Comparison of ENCODE assay signal across 8 mouse cellular contexts in genomic region chr9:83349504-83349903, GRCm38 (mm10).
DNase-seq lines count a peak whose midpoint lies in the region; ATAC-seq and TF ChIP-seq lines count a peak whose summit lies in the region.

No protein-coding gene starts in this region.

- H3K9ac ChIP-seq in embryonic facial prominence, embryonic 15.5 days = no peak overlapping the region
- H3K9ac ChIP-seq in hindbrain, embryonic 11.5 days (ENCODE audit: low read depth, low read length) = no peak overlapping the region
- no peak overlapping the region for H3K9ac ChIP-seq in limb, embryonic 14.5 days (ENCODE audit: low read depth, low read length, severe bottlenecking)

- peak; percentile 75; the same call in 1 of the 2 replicates for ATAC-seq in embryonic facial prominence, embryonic 15.5 days (ENCODE audit: insufficient number of reproducible peaks, low FRiP score, low TSS enrichment, low read depth)
- ATAC-seq in hindbrain, embryonic 11.5 days (ENCODE audit: low FRiP score) = peak; percentile 22; the same call in 1 of the 2 replicates
- peak; percentile 20; the same call in 1 of the 2 replicates for ATAC-seq in limb, embryonic 14.5 days (ENCODE audit: low FRiP score, low read depth)

- DNase-seq in heart, adult 18-20 months = peak; percentile 28 to 33
- no peak for DNase-seq in heart, embryonic 10.5 days (ENCODE audit: low spot score)
- peak; percentile 43 for DNase-seq in hindbrain, embryonic 11.5 days (ENCODE audit: low spot score)
- DNase-seq in limb, embryonic 14.5 days (ENCODE audit: low spot score) = peak; percentile 54
- DNase-seq in right cerebral cortex, postnatal 14 days = peak; percentile 31
- DNase-seq in adrenal gland, postnatal 14 days = no peak
- no peak for DNase-seq in thymus, postnatal 0 days (ENCODE audit: low spot score)

- 7% methylated on average over 3 of the region's 3 CpGs for WGBS in heart, embryonic 10.5 days
- WGBS in embryonic facial prominence, embryonic 15.5 days = 2% methylated on average over 3 of the region's 3 CpGs
- 2% methylated on average over 3 of the region's 3 CpGs for WGBS in hindbrain, embryonic 11.5 days
- WGBS in limb, embryonic 14.5 days = 2% methylated on average over 3 of the region's 3 CpGs

- H3K9me3 ChIP-seq in heart, embryonic 10.5 days = no peaks in the 10 kb centered on the region
- no peaks in the 10 kb centered on the region for H3K9me3 ChIP-seq in embryonic facial prominence, embryonic 15.5 days (replicated peaks)
- H3K9me3 ChIP-seq in hindbrain, embryonic 11.5 days (ENCODE audit: control insufficient read depth, low read length) = no peaks in the 10 kb centered on the region
- H3K9me3 ChIP-seq in limb, embryonic 14.5 days (ENCODE audit: control insufficient read depth, low read length) = no peaks in the 10 kb centered on the region

- H3K4me1 ChIP-seq in heart, embryonic 10.5 days = peaks cover 33% of the 10 kb centered on the region
- H3K4me1 ChIP-seq in embryonic facial prominence, embryonic 15.5 days = peaks cover 36% of the 10 kb centered on the region
- no peaks in the 10 kb centered on the region; the same call in 1 of the 2 replicates for H3K4me1 ChIP-seq in hindbrain, embryonic 11.5 days (replicated peaks; ENCODE audit: control insufficient read depth, insufficient read depth, low read length)
- H3K4me1 ChIP-seq in limb, embryonic 14.5 days (ENCODE audit: control insufficient read depth, insufficient read depth, low read length) = peaks cover 33% of the 10 kb centered on the region

- H3K4me3 ChIP-seq in heart, embryonic 10.5 days = no peak overlapping the region
- no peak overlapping the region for H3K4me3 ChIP-seq in embryonic facial prominence, embryonic 15.5 days (replicated peaks)
- H3K4me3 ChIP-seq in hindbrain, embryonic 11.5 days (ENCODE audit: low read depth, low read length) = no peak overlapping the region
- no peak overlapping the region for H3K4me3 ChIP-seq in limb, embryonic 14.5 days (replicated peaks; ENCODE audit: low read length)

- no peaks in the 10 kb centered on the region for H3K36me3 ChIP-seq in heart, embryonic 10.5 days
- H3K36me3 ChIP-seq in embryonic facial prominence, embryonic 15.5 days = no peaks in the 10 kb centered on the region
- H3K36me3 ChIP-seq in hindbrain, embryonic 11.5 days (ENCODE audit: control insufficient read depth, insufficient read depth, low read length) = no peaks in the 10 kb centered on the region
- H3K36me3 ChIP-seq in limb, embryonic 14.5 days (ENCODE audit: control insufficient read depth, insufficient read depth, low read length) = no peaks in the 10 kb centered on the region

- peak overlapping the region; percentile 17; the same call in 1 of the 2 replicates for H3K4me2 ChIP-seq in embryonic facial prominence, embryonic 15.5 days (replicated peaks)
- no peak overlapping the region for H3K4me2 ChIP-seq in hindbrain, embryonic 11.5 days (replicated peaks; ENCODE audit: low read depth, low read length)
- 0 out of 2 replicates have a peak overlapping the region, but pooled peaks have one; percentile 18 for H3K4me2 ChIP-seq in limb, embryonic 14.5 days (replicated peaks; ENCODE audit: low read depth, low read length, severe bottlenecking)

- H3K27ac ChIP-seq in heart, embryonic 10.5 days = no peak overlapping the region
- H3K27ac ChIP-seq in embryonic facial prominence, embryonic 15.5 days (replicated peaks) = peak overlapping the region; percentile 89
- H3K27ac ChIP-seq in hindbrain, embryonic 11.5 days (ENCODE audit: low read depth, low read length) = no peak overlapping the region
- peak overlapping the region; percentile 52 for H3K27ac ChIP-seq in limb, embryonic 14.5 days (replicated peaks; ENCODE audit: low read depth, low read length)

- no peak for TF ChIP-seq POLR2A in limb, embryonic 14.5 days (IDR thresholded peaks at IDR 0.05; ENCODE audit: borderline replicate concordance, extremely low read depth, insufficient read depth, insufficient read length)

- H3K27me3 ChIP-seq in heart, embryonic 10.5 days (ENCODE audit: insufficient read depth, poor library complexity, severe bottlenecking) = no peaks in the 10 kb centered on the region
- no peaks in the 10 kb centered on the region for H3K27me3 ChIP-seq in embryonic facial prominence, embryonic 15.5 days
- no peaks in the 10 kb centered on the region for H3K27me3 ChIP-seq in hindbrain, embryonic 11.5 days (ENCODE audit: control insufficient read depth, insufficient read depth, low read length)
- H3K27me3 ChIP-seq in limb, embryonic 14.5 days (ENCODE audit: control insufficient read depth, insufficient read depth, low read length) = no peaks in the 10 kb centered on the region

Comparison
In these comparisons a context has a peak if more than half of its experiments do, and no peak if none do; other contexts are left out.
1. DNase-seq: peak in heart, adult 18-20 months (2 of 2), hindbrain, embryonic 11.5 days (single experiment), limb, embryonic 14.5 days (single experiment) and right cerebral cortex, postnatal 14 days (single experiment); none in heart, embryonic 10.5 days (single experiment), adrenal gland, postnatal 14 days (single experiment) and thymus, postnatal 0 days (single experiment).
2. H3K27ac ChIP-seq: peak in embryonic facial prominence, embryonic 15.5 days (single experiment) and limb, embryonic 14.5 days (single experiment); none in heart, embryonic 10.5 days (single experiment) and hindbrain, embryonic 11.5 days (single experiment).
3. ATAC-seq: peak in every context shown above with its lines; median percentile 75 in embryonic facial prominence, embryonic 15.5 days; 22 in hindbrain, embryonic 11.5 days; 20 in limb, embryonic 14.5 days.